Mouse (Mus musculus) erythroblast, embryonic 14.5 days (primary cell): ENCODE results near the gene Tpd52l2. TPM values are rescaled to one million over a fixed set of nuclear protein-coding genes. Genes with fewer than 3 reads are reported as not detected.
"Not testable (repeated sequence)": the region's sequence is repeated elsewhere in the genome, so short reads cannot be mapped to it uniquely, and the experiment has no call there.

Experiments
- H3K27me3 ChIP-seq: 2 replicates; pipeline ENCODE4 v1.6.1; 2012; ENCODE audit warnings: inconsistent platforms; ENCODE audit not compliant: control insufficient read depth
- H3K36me3 ChIP-seq: 2 replicates; pipeline ENCODE4 v1.6.1; 2012; ENCODE audit warnings: mild to moderate bottlenecking, inconsistent platforms; ENCODE audit not compliant: control insufficient read depth
- H3K4me1 ChIP-seq: 2 replicates; pipeline ENCODE4 v1.6.1; 2012; ENCODE audit warnings: inconsistent platforms; ENCODE audit not compliant: control insufficient read depth
- H3K4me3 ChIP-seq: replicated peaks from 2 replicates; pipeline ENCODE3; 2012; ENCODE audit warnings: moderate library complexity, mild to moderate bottlenecking, inconsistent platforms
- H3K9me3 ChIP-seq: 2 replicates; pipeline ENCODE4 v1.6.1; 2012; ENCODE audit warnings: low read length, inconsistent platforms, mixed read lengths; ENCODE audit not compliant: control insufficient read depth
- GATA1 ChIP-seq: IDR thresholded peaks from 2 replicates; pipeline ENCODE4 v1.6.1; 2012; ENCODE audit warnings: low read length, inconsistent platforms, mixed read lengths
- TAL1 ChIP-seq: IDR thresholded peaks from 3 replicates; pipeline ENCODE4 v1.6.1; 2012; ENCODE audit warnings: low read length, inconsistent platforms, mixed read lengths
- polyA plus RNA-seq: library from polyadenylated mRNA; stranded (reverse); fragments of >175 nt; gene quantifications from 2 replicates; pipeline ENCODE4 v1.2.3, GENCODE M21; 2012

The Tpd52l2 gene
- polyA plus RNA-seq, 1 experiment = 5.4 TPM

- TF ChIP-seq TAL1 = no peak
- no peak for TF ChIP-seq GATA1
- H3K27me3 ChIP-seq = no peaks in the 10 kb centered on the region
- H3K9me3 ChIP-seq = no peaks in the 10 kb centered on the region
- H3K36me3 ChIP-seq = no peaks in the 10 kb centered on the region
- peaks cover 37% of the 10 kb centered on the region for H3K4me1 ChIP-seq
- no peak overlapping the region for H3K4me3 ChIP-seq
Measured at GRCm38 (mm10) chr2:181484456-181485233, 12.3 kb upstream of the Tpd52l2 start.

DNA sequence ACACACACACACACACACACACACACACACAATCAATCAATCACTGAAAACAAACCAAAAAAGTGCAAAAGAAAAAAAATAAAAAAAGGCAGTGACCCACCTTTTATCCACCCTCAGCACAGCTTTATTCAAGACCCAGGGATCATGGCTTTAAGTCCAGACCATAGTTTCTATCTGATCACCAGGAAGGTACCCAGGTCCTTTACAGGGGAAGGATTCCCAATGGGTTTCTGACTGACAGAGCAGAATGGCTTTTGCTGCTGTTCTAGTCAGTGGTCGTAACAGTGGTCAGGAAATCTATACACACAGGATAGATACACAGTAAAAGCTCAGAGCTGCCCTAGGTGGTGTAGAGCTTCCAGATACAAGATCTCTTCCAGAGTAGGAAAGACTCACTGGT lies 11.2 kb upstream of the Tpd52l2 start:
- Histone ChIP-seq H3K9me3 (no peaks in the 10 kb centered on the region), H3K36me3 (no peaks in the 10 kb centered on the region), H3K4me1 (peaks cover 37% of the 10 kb centered on the region), H3K27me3 (no peaks in the 10 kb centered on the region), H3K4me3 (no peak overlapping the region)
- no peak for TF ChIP-seq GATA1
- no peak for TF ChIP-seq TAL1

- H3K36me3 ChIP-seq = no peaks in the 10 kb centered on the region
- TF ChIP-seq TAL1 = no peak
- no peak for TF ChIP-seq GATA1
- no peaks in the 10 kb centered on the region for H3K27me3 ChIP-seq
- no peaks in the 10 kb centered on the region for H3K9me3 ChIP-seq
- H3K4me3 ChIP-seq = no peak overlapping the region
- H3K4me1 ChIP-seq = peaks cover 49% of the 10 kb centered on the region
Measured at GRCm38 (mm10) chr2:181487338-181488277, 9.3 kb upstream of the Tpd52l2 start.

DNA sequence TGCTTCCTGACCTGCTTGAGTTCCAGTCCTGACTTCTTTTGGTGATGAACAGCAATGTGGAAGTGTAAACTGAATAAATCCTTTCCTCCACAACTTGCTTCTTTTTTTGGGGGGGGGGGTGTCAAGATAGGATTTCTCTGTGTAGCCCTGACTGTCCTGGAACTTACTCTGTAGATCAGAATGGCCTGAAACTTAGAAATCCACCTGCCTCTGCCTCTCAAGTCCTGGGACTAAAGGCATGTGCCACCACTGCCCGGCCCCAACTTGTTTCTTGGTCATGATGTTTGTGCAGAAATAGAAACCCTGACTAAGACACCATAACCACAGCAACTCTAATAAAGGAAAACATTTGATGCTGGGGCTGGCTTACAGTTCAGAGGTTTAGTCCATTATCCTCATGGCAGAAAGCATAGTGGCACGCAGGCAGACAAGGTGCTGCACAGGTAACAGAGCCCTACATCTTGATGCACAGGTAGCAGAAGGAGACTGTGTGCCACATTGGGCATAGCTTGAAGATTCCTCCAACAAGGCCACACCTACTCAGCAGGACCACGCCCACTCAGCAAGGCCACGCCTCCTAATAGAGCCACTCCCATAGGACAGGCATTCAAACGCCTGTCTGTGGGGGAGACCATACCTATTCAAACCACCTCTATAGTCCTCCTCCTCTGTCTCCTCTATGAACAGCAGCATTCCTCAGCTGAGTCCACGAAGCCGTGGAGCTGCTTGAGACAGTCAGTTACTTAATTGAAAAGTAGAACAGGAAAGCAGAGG lies 5.3 kb upstream of the Tpd52l2 start:
- Histone ChIP-seq H3K36me3 (no peaks in the 10 kb centered on the region), H3K4me1 (peaks cover 40% of the 10 kb centered on the region), H3K9me3 (no peaks in the 10 kb centered on the region), H3K4me3 (peak overlapping the region; percentile 2), H3K27me3 (no peaks in the 10 kb centered on the region)
- no peak for TF ChIP-seq TAL1
- no peak for TF ChIP-seq GATA1

- Histone ChIP-seq H3K4me3 (no peak overlapping the region), H3K9me3 (no peaks in the 10 kb centered on the region), H3K4me1 (peaks cover 38% of the 10 kb centered on the region), H3K36me3 (no peaks in the 10 kb centered on the region), H3K27me3 (no peaks in the 10 kb centered on the region)
- TF ChIP-seq TAL1 (no peak), GATA1 (no peak)
Measured at GRCm38 (mm10) chr2:181492206-181492605, 4.7 kb upstream of the Tpd52l2 start.

DNA sequence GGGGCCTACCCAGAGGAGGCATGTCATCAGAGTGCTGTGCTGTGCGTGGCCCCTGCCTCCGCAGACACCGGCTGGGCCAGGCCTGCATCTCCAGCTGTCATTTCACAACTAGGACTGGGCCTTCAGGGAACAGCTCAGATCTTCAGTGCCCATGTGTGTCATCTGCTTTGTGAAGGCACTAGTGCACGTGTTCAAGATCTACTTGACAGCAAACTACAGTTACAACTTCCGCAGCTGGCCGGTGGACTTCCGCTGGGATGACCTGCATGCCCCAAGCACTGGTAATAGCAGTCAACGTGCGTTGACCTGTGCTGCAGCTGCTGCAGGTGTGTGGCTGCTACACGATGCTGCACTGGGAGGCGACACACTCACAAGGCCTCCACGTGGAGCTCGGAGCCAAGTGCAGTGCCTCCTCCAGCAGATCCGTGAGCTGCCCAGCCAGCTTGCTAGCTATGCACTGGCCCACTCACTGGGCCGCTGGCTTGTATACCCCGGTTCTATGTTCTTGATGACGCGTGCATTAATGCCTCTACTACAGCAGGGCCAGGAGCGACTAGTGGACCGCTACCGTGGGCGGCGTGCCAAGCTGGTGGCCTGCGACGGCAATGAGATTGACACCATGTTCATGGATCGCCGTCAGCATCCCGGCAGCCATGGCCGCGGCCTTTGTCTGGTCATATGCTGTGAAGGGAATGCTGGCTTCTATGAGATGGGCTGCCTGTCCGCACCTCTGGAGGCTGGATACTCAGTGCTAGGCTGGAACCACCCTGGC lies 3.6 kb upstream of the Tpd52l2 start, which contains the start of gene Abhd16b:
Gene Abhd16b, plus strand, starts transcription at position 51 of the 772 bp plus-strand sequence.
- Histone ChIP-seq H3K4me3 (no peak within 1 kb of the TSS), H3K27me3 (no peaks in the 10 kb centered on the region), H3K4me1 (peaks cover 44% of the 10 kb centered on the region), H3K9me3 (no peaks in the 10 kb centered on the region), H3K36me3 (peaks cover 1% of the 10 kb centered on the region; the same call in 1 of the 2 replicates)
- TF ChIP-seq TAL1 = no peak
- TF ChIP-seq GATA1 = no peak

GRCm38 (mm10) chr2:181494266-181494945 lies 2.5 kb upstream of the Tpd52l2 start:
- H3K4me3 ChIP-seq = no peak overlapping the region
- H3K27me3 ChIP-seq = no peaks in the 10 kb centered on the region
- H3K36me3 ChIP-seq = peaks cover 7% of the 10 kb centered on the region
- peaks cover 53% of the 10 kb centered on the region for H3K4me1 ChIP-seq
- TF ChIP-seq GATA1 = no peak
- TF ChIP-seq TAL1 = no peak
- H3K9me3 ChIP-seq = no peaks in the 10 kb centered on the region

GRCm38 (mm10) chr2:181495845-181496244 lies 1.1 kb upstream of the Tpd52l2 start:
- peaks cover 56% of the 10 kb centered on the region for H3K4me1 ChIP-seq
- H3K27me3 ChIP-seq, H3K9me3 ChIP-seq: not testable (repeated sequence)
- H3K4me3 ChIP-seq = peak overlapping the region; percentile 85
- H3K36me3 ChIP-seq = peaks cover 21% of the 10 kb centered on the region
